Mouse (Mus musculus) lung, embryonic 14.5 days (tissue): ENCODE data around the gene Tmem273. TPM values are rescaled to one million over a fixed set of nuclear protein-coding genes. Genes with fewer than 3 reads are reported as not detected.

Experiments
- ATAC-seq: fragments of 200-750 bp; cut with Nextera tagmentation; 2 replicates; pipeline ENCODE4 v1.8.0; 2017; ENCODE audit warnings: mild to moderate bottlenecking, moderate TSS enrichment, moderate library complexity; ENCODE audit not compliant: insufficient read depth
- DNase-seq: peaks from one replicate; pipeline ENCODE4 v3.0.0-alpha.2; 2015
- H3K27ac ChIP-seq: fragments of 300-500 bp; sonication (generic); 2 replicates; pipeline ENCODE4 v1.5.1; 2014; ENCODE audit warnings: low read depth, mild to moderate bottlenecking, moderate library complexity
- H3K27me3 ChIP-seq: fragments of 300-500 bp; sonication (generic); 2 replicates; pipeline ENCODE4 v1.6.1; 2014; ENCODE audit warnings: low read length, control low read depth; ENCODE audit not compliant: insufficient read depth
- H3K36me3 ChIP-seq: fragments of 300-500 bp; sonication (generic); 2 replicates; pipeline ENCODE4 v1.6.1; 2014; ENCODE audit warnings: control low read depth; ENCODE audit not compliant: insufficient read depth
- H3K4me1 ChIP-seq: fragments of 300-500 bp; sonication (generic); 2 replicates; pipeline ENCODE4 v1.6.1; 2014; ENCODE audit warnings: antibody characterized with exemption, control low read depth; ENCODE audit not compliant: insufficient read depth
- H3K4me2 ChIP-seq: fragments of 300-500 bp; sonication (generic); 2 replicates; pipeline ENCODE4 v1.6.1; 2014; ENCODE audit warnings: mild to moderate bottlenecking
- H3K4me3 ChIP-seq: fragments of 300-500 bp; sonication (generic); 2 replicates; pipeline ENCODE4 v1.5.1; 2014; ENCODE audit warnings: low read depth, low read length
- H3K9ac ChIP-seq: fragments of 300-500 bp; sonication (generic); 2 replicates; pipeline ENCODE4 v1.6.1; 2014
- H3K9me3 ChIP-seq: fragments of 300-500 bp; sonication (generic); 2 replicates; pipeline ENCODE4 v1.6.1; 2016; ENCODE audit warnings: low read depth, low read length, control low read depth
- CTCF ChIP-seq: IDR thresholded peaks from 2 replicates; pipeline ENCODE4 v1.5.1; 2016; ENCODE audit warnings: antibody characterized with exemption, low read depth
- WGBS: fragments of 180-500 bp; shearing (Covaris S2); extraction: QIAGEN DNeasy Blood & Tissue Kit; methylation state at CpG from one replicate; pipeline ENCODE4 v1.1.7; 2014; 5-methylcytosine and 5-hydroxymethylcytosine counted together
- polyA plus RNA-seq: library from polyadenylated mRNA; unstranded; fragments of >200 nt; fragmentation: Nextera tagmentation; extraction: Ambion mirVana; gene quantifications from 2 replicates; pipeline ENCODE4 v1.2.1, GENCODE M21; 2014

Tmem273 gene
- 1.1 and 1.4 TPM in 2 replicates for polyA plus RNA-seq

- Histone ChIP-seq H3K4me3 (no peak within 1 kb of the TSS), H3K4me1 (no peaks in the 10 kb centered on the region), H3K36me3 (no peaks in the 10 kb centered on the region), H3K27ac (no peak within 1 kb of the TSS), H3K27me3 (no peaks in the 10 kb centered on the region), H3K9ac (no peak within 1 kb of the TSS), H3K9me3 (no peaks in the 10 kb centered on the region), H3K4me2 (no peak within 1 kb of the TSS)
- WGBS: 68% methylated on average over 3 of the region's 3 CpGs
- TF ChIP-seq CTCF: no peak
- ATAC-seq (no peak), DNase-seq (no peak)
These were observed at the start of gene Tmem273 for GRCm38 (mm10) chr14:32785556-32786130. Tmem273 (plus strand) TSS chr14:32785963.

- Histone ChIP-seq H3K27ac (no peak overlapping the region), H3K27me3 (no peaks in the 10 kb centered on the region), H3K4me3 (no peak overlapping the region), H3K4me2 (no peak overlapping the region), H3K36me3 (no peaks in the 10 kb centered on the region), H3K9ac (no peak overlapping the region), H3K9me3 (no peaks in the 10 kb centered on the region), H3K4me1 (no peaks in the 10 kb centered on the region)
- WGBS: 75% methylated on average over 6 of the region's 6 CpGs
- DNase-seq (no peak), ATAC-seq (no peak)
- TF ChIP-seq CTCF: no peak
These were observed 49.2 kb upstream of the Tmem273 start for GRCm38 (mm10) chr14:32736561-32736960.

- Histone ChIP-seq H3K9me3 (no peaks in the 10 kb centered on the region), H3K36me3 (no peaks in the 10 kb centered on the region), H3K4me1 (no peaks in the 10 kb centered on the region), H3K27ac (no peak overlapping the region), H3K27me3 (no peaks in the 10 kb centered on the region), H3K4me2 (no peak overlapping the region), H3K9ac (no peak overlapping the region), H3K4me3 (no peak overlapping the region)
- 84% methylated on average over 5 of the region's 5 CpGs for WGBS
- ATAC-seq (no peak), DNase-seq (no peak)
- no peak for TF ChIP-seq CTCF
These were observed 47.2 kb upstream of the Tmem273 start for GRCm38 (mm10) chr14:32738586-32738985.

GRCm38 (mm10) chr14:32748519-32748918 is 37.2 kb upstream of the Tmem273 start:
- no peak overlapping the region for H3K27ac ChIP-seq
- WGBS: 56% methylated on average over 6 of the region's 6 CpGs

GRCm38 (mm10) chr14:32750727-32751126 is 35.0 kb upstream of the Tmem273 start:
- no peaks in the 10 kb centered on the region for H3K27me3 ChIP-seq
- ATAC-seq (no peak), DNase-seq (no peak)
- H3K27ac ChIP-seq: no peak overlapping the region
- no peak overlapping the region for H3K4me3 ChIP-seq
- H3K9me3 ChIP-seq: no peaks in the 10 kb centered on the region
- TF ChIP-seq CTCF: no peak
- H3K9ac ChIP-seq: no peak overlapping the region
- no peaks in the 10 kb centered on the region for H3K4me1 ChIP-seq
- no peaks in the 10 kb centered on the region for H3K36me3 ChIP-seq
- no peak overlapping the region for H3K4me2 ChIP-seq
- 73% methylated on average over 6 of the region's 6 CpGs for WGBS

More at GRCm38 (mm10) chr14:32748519-32748918, 37.2 kb upstream of the Tmem273 start:
- H3K27me3 ChIP-seq: no peaks in the 10 kb centered on the region
- H3K9me3 ChIP-seq: no peaks in the 10 kb centered on the region
- no peak overlapping the region for H3K9ac ChIP-seq
- no peak overlapping the region for H3K4me2 ChIP-seq
- H3K4me3 ChIP-seq: no peak overlapping the region
- H3K4me1 ChIP-seq: no peaks in the 10 kb centered on the region
- H3K36me3 ChIP-seq: no peaks in the 10 kb centered on the region
- TF ChIP-seq CTCF: no peak
- DNase-seq (no peak), ATAC-seq (no peak)

GRCm38 (mm10) chr14:32754286-32754685 is 31.5 kb upstream of the Tmem273 start:
- H3K4me1 ChIP-seq: no peaks in the 10 kb centered on the region
- H3K9me3 ChIP-seq: no peaks in the 10 kb centered on the region
- no peak overlapping the region for H3K4me3 ChIP-seq
- 29% methylated on average over 1 of the region's 1 CpGs for WGBS
- TF ChIP-seq CTCF: no peak
- H3K4me2 ChIP-seq: no peak overlapping the region
- H3K27me3 ChIP-seq: no peaks in the 10 kb centered on the region
- DNase-seq: no peak
- H3K36me3 ChIP-seq: no peaks in the 10 kb centered on the region
- H3K27ac ChIP-seq: no peak overlapping the region
- ATAC-seq: no peak
- no peak overlapping the region for H3K9ac ChIP-seq

- H3K9ac ChIP-seq: no peak overlapping the region
- H3K36me3 ChIP-seq: no peaks in the 10 kb centered on the region
- no peaks in the 10 kb centered on the region for H3K27me3 ChIP-seq
- no peaks in the 10 kb centered on the region for H3K9me3 ChIP-seq
- H3K27ac ChIP-seq: no peak overlapping the region
- H3K4me1 ChIP-seq: no peaks in the 10 kb centered on the region
- no peak overlapping the region for H3K4me3 ChIP-seq
- 73% methylated on average over 1 of the region's 1 CpGs for WGBS
- H3K4me2 ChIP-seq: no peak overlapping the region
- DNase-seq (no peak), ATAC-seq (no peak)
- no peak for TF ChIP-seq CTCF
These were observed 23.6 kb upstream of the Tmem273 start for GRCm38 (mm10) chr14:32762177-32762576.

- Histone ChIP-seq H3K4me3 (no peak overlapping the region), H3K27me3 (no peaks in the 10 kb centered on the region), H3K36me3 (no peaks in the 10 kb centered on the region), H3K9me3 (no peaks in the 10 kb centered on the region), H3K4me1 (no peaks in the 10 kb centered on the region), H3K27ac (no peak overlapping the region), H3K4me2 (no peak overlapping the region), H3K9ac (no peak overlapping the region)
- ATAC-seq (no peak), DNase-seq (no peak)
- TF ChIP-seq CTCF: no peak
- WGBS: 70% methylated on average over 6 of the region's 6 CpGs
These were observed 15.2 kb upstream of the Tmem273 start for GRCm38 (mm10) chr14:32770563-32770962.
